Mouse (Mus musculus) kidney, adult 2 months (tissue): ENCODE measurements around the gene Wdr89. TPM values are rescaled to one million over a fixed set of nuclear protein-coding genes. Genes with fewer than 3 reads are reported as not detected.
A peak's percentile ranks its signal among the peaks of the same experiment; 100 is the strongest.

ENCODE experiments used
- DNase-seq: peaks from one replicate; pipeline ENCODE4 v3.0.0; 2021
- H3K27ac ChIP-seq: fragments of 200-500 bp; 2 replicates; pipeline ENCODE4 v1.5.1; 2012; ENCODE audit warnings: low read depth, low read length, control low read depth, inconsistent platforms; ENCODE audit not compliant: insufficient read depth
- H3K27me3 ChIP-seq: fragments of 200-500 bp; replicated peaks from 2 replicates; pipeline ENCODE4 v1.6.1; 2012; ENCODE audit warnings: mild to moderate bottlenecking, moderate library complexity, low read length, inconsistent platforms; ENCODE audit not compliant: control insufficient read depth, insufficient read depth
- H3K36me3 ChIP-seq: fragments of 200-500 bp; 2 replicates; pipeline ENCODE4 v1.6.1; 2012; ENCODE audit warnings: mild to moderate bottlenecking, moderate library complexity, low read length, inconsistent platforms; ENCODE audit not compliant: control insufficient read depth, insufficient read depth
- H3K4me1 ChIP-seq: fragments of 200-500 bp; 2 replicates; pipeline ENCODE4 v1.6.1; 2011; ENCODE audit warnings: low read length; ENCODE audit not compliant: control insufficient read depth, insufficient read depth
- H3K4me3 ChIP-seq: fragments of 200-500 bp; 2 replicates; pipeline ENCODE4 v1.5.1; 2011; ENCODE audit warnings: mild to moderate bottlenecking, low read depth, low read length, control low read depth; ENCODE audit not compliant: insufficient read depth
- CTCF ChIP-seq: fragments of 200-500 bp; conservative IDR thresholded peaks from 2 replicates; pipeline ENCODE4 v1.5.1; 2011; ENCODE audit warnings: low read depth, mild to moderate bottlenecking, control low read depth, low read length, moderate library complexity, mixed read lengths; ENCODE audit not compliant: insufficient read depth, insufficient read length
- POLR2A ChIP-seq: fragments of 200-500 bp; IDR thresholded peaks from one replicate; pipeline ENCODE4 v1.6.1; 2011; ENCODE audit warnings: low read depth, low read length, control low read depth
- WGBS: fragments of 180-500 bp; shearing (Covaris S2); methylation state at CpG from one replicate; pipeline ENCODE4 v1.1.7; 2018; 5-methylcytosine and 5-hydroxymethylcytosine counted together
- polyA plus RNA-seq: library from polyadenylated mRNA; depleted of rRNA; stranded (reverse); fragments of >200 nt; gene quantifications from 2 replicates; pipeline ENCODE4 v1.2.3, GENCODE M21; 2012

Gene Wdr89
- polyA plus RNA-seq, 1 experiment: 3.8 TPM

GRCm38 (mm10) chr12:75637103-75637502 lies 32.2 kb downstream of the Wdr89 start:
- Histone ChIP-seq H3K36me3 (no peaks in the 10 kb centered on the region), H3K27ac (no peak overlapping the region), H3K4me3 (no peak overlapping the region), H3K4me1 (no peaks in the 10 kb centered on the region), H3K27me3 (no peaks in the 10 kb centered on the region)
- WGBS: 77% methylated on average over 3 of the region's 3 CpGs
- no peak for DNase-seq
- TF ChIP-seq POLR2A: no peak
- TF ChIP-seq CTCF: no peak

- DNase-seq: no peak
- Histone ChIP-seq H3K27ac (no peak overlapping the region), H3K4me1 (no peaks in the 10 kb centered on the region), H3K36me3 (no peaks in the 10 kb centered on the region), H3K4me3 (no peak overlapping the region), H3K27me3 (no peaks in the 10 kb centered on the region)
- 86% methylated on average over 10 of the region's 10 CpGs for WGBS
- TF ChIP-seq CTCF (no peak), POLR2A (no peak)
Observed at GRCm38 (mm10) chr12:75635771-75636430, 33.4 kb downstream of the Wdr89 start.

- TF ChIP-seq POLR2A (no peak), CTCF (0 out of 2 replicates have a peak, but pooled peaks have one; percentile 12)
- no peak for DNase-seq
Observed at GRCm38 (mm10) chr12:75629618-75630017, 39.7 kb downstream of the Wdr89 start.

GRCm38 (mm10) chr12:75623292-75623691 lies 46.0 kb downstream of the Wdr89 start:
- DNase-seq: no peak
- no peak overlapping the region for H3K27ac ChIP-seq
- WGBS: 94% methylated on average over 5 of the region's 5 CpGs
- TF ChIP-seq POLR2A (no peak), CTCF (no peak)
- H3K4me3 ChIP-seq: no peak overlapping the region
- no peaks in the 10 kb centered on the region for H3K27me3 ChIP-seq
- H3K4me1 ChIP-seq: no peaks in the 10 kb centered on the region
- no peaks in the 10 kb centered on the region for H3K36me3 ChIP-seq

More at GRCm38 (mm10) chr12:75629618-75630017, 39.7 kb downstream of the Wdr89 start:
- Histone ChIP-seq H3K36me3 (no peaks in the 10 kb centered on the region), H3K4me3 (no peak overlapping the region), H3K27me3 (no peaks in the 10 kb centered on the region), H3K27ac (no peak overlapping the region), H3K4me1 (no peaks in the 10 kb centered on the region)
- WGBS: 79% methylated on average over 1 of the region's 1 CpGs

- TF ChIP-seq CTCF (no peak), POLR2A (no peak)
- Histone ChIP-seq H3K36me3 (no peaks in the 10 kb centered on the region), H3K27me3 (no peaks in the 10 kb centered on the region), H3K4me1 (no peaks in the 10 kb centered on the region), H3K4me3 (no peak overlapping the region), H3K27ac (no peak overlapping the region)
- no peak for DNase-seq
- WGBS: 43% methylated on average over 3 of the region's 3 CpGs
Observed at GRCm38 (mm10) chr12:75622835-75623234, 46.5 kb downstream of the Wdr89 start.

GRCm38 (mm10) chr12:75616841-75617240 lies 52.5 kb downstream of the Wdr89 start:
- no peak for DNase-seq
- 75% methylated on average over 8 of the region's 8 CpGs for WGBS
- H3K4me3 ChIP-seq: no peak overlapping the region
- H3K4me1 ChIP-seq: no peaks in the 10 kb centered on the region
- no peaks in the 10 kb centered on the region for H3K36me3 ChIP-seq
- no peak for TF ChIP-seq CTCF
- no peak for TF ChIP-seq POLR2A
- H3K27ac ChIP-seq: no peak overlapping the region
- H3K27me3 ChIP-seq: no peaks in the 10 kb centered on the region

- peak; percentile 36 for DNase-seq
- H3K4me3 ChIP-seq: peak overlapping the region; percentile 36
- no peak overlapping the region for H3K27ac ChIP-seq
- TF ChIP-seq POLR2A: no peak
- no peak for TF ChIP-seq CTCF
- no peaks in the 10 kb centered on the region for H3K4me1 ChIP-seq
- H3K36me3 ChIP-seq: no peaks in the 10 kb centered on the region
- H3K27me3 ChIP-seq: no peaks in the 10 kb centered on the region
- WGBS: 11% methylated on average over 24 of the region's 24 CpGs
Observed at GRCm38 (mm10) chr12:75616158-75616791, 53.1 kb downstream of the Wdr89 start.

- Histone ChIP-seq H3K27me3 (no peaks in the 10 kb centered on the region), H3K4me3 (no peak overlapping the region), H3K36me3 (no peaks in the 10 kb centered on the region), H3K4me1 (no peaks in the 10 kb centered on the region), H3K27ac (no peak overlapping the region)
- DNase-seq: peak; percentile 19
- WGBS: 57% methylated on average over 3 of the region's 3 CpGs
- TF ChIP-seq POLR2A (no peak), CTCF (no peak)
Observed at GRCm38 (mm10) chr12:75615556-75615955, 53.8 kb downstream of the Wdr89 start.
